Mouse (Mus musculus) limb, embryonic 11.5 days (tissue): ENCODE measurements at regions not wholly inside any gene's neighbourhood (a gene's known extent, or its start where the extent isn't known, plus 50 kb on each side); places are given as distances from the start of the nearest gene placed in this dataset.
A peak's percentile ranks its signal among the peaks of the same experiment; 100 is the strongest.
"Not testable (repeated sequence)": the region's sequence is repeated elsewhere in the genome, so short reads cannot be mapped to it uniquely, and the experiment has no call there.

Experiments used
- ATAC-seq: fragments of 200-750 bp; cut with Nextera tagmentation; 2 replicates; pipeline ENCODE4 v1.8.0; 2017; ENCODE audit warnings: low read depth; ENCODE audit not compliant: insufficient number of reproducible peaks, low FRiP score, low TSS enrichment
- DNase-seq: peaks from one replicate; pipeline ENCODE4 v3.0.0-alpha.2; 2015; ENCODE audit warnings: low spot score
- H3K27ac ChIP-seq: fragments of 300-500 bp; sonication (generic); replicated peaks from 2 replicates; pipeline ENCODE4 v1.5.1; 2014; ENCODE audit warnings: low read depth, mild to moderate bottlenecking, low read length
- H3K27me3 ChIP-seq: fragments of 300-500 bp; sonication (generic); 2 replicates; pipeline ENCODE4 v1.6.1; 2014; ENCODE audit warnings: mild to moderate bottlenecking, low read length, mixed read lengths; ENCODE audit not compliant: control insufficient read depth, insufficient read depth
- H3K36me3 ChIP-seq: fragments of 300-500 bp; sonication (generic); 2 replicates; pipeline ENCODE4 v1.6.1; 2014; ENCODE audit warnings: mild to moderate bottlenecking, low read length, moderate library complexity, mixed read lengths; ENCODE audit not compliant: control insufficient read depth, insufficient read depth
- H3K4me1 ChIP-seq: fragments of 300-500 bp; sonication (generic); 2 replicates; pipeline ENCODE4 v1.6.1; 2014; ENCODE audit warnings: low read length, mixed read lengths; ENCODE audit not compliant: control insufficient read depth, insufficient read depth
- H3K4me2 ChIP-seq: fragments of 300-500 bp; sonication (generic); 2 replicates; pipeline ENCODE4 v1.6.1; 2014; ENCODE audit warnings: low read depth, mild to moderate bottlenecking, moderate library complexity; ENCODE audit not compliant: severe bottlenecking
- H3K4me3 ChIP-seq: fragments of 300-500 bp; sonication (generic); 2 replicates; pipeline ENCODE4 v1.5.1; 2014; ENCODE audit warnings: low read depth, low read length
- H3K9ac ChIP-seq: fragments of 300-500 bp; sonication (generic); 2 replicates; pipeline ENCODE4 v1.6.1; 2014; ENCODE audit warnings: mild to moderate bottlenecking, low read length
- H3K9me3 ChIP-seq: fragments of 300-500 bp; sonication (generic); 2 replicates; pipeline ENCODE4 v1.6.1; 2016; ENCODE audit warnings: low read length; ENCODE audit not compliant: control insufficient read depth
- WGBS: fragments of 180-500 bp; shearing (Covaris S2); extraction: QIAGEN DNeasy Blood & Tissue Kit; methylation state at CpG from one replicate; pipeline ENCODE4 v1.1.7; 2014; 5-methylcytosine and 5-hydroxymethylcytosine counted together

- not testable (repeated sequence) for H3K4me2 ChIP-seq, H3K4me3 ChIP-seq, ATAC-seq, H3K27ac ChIP-seq, H3K36me3 ChIP-seq, DNase-seq, H3K4me1 ChIP-seq, H3K27me3 ChIP-seq, H3K9ac ChIP-seq
- peaks cover 12% of the 10 kb centered on the region; the same call in 1 of the 2 replicates for H3K9me3 ChIP-seq
- WGBS: 81% methylated on average over 6 of the region's 6 CpGs
Observed at GRCm38 (mm10) chr4:146727119-146727518, 116.4 kb downstream of the Zfp993 start.

GRCm38 (mm10) chr4:146739775-146740174 is 129.0 kb downstream of the Zfp993 start:
- not testable (repeated sequence) for H3K4me2 ChIP-seq, H3K9ac ChIP-seq, H3K27me3 ChIP-seq, H3K36me3 ChIP-seq, ATAC-seq, H3K27ac ChIP-seq, H3K9me3 ChIP-seq, H3K4me1 ChIP-seq, H3K4me3 ChIP-seq
- DNase-seq: peak; percentile 18
- WGBS: 92% methylated on average over 2 of the region's 2 CpGs

DNA sequence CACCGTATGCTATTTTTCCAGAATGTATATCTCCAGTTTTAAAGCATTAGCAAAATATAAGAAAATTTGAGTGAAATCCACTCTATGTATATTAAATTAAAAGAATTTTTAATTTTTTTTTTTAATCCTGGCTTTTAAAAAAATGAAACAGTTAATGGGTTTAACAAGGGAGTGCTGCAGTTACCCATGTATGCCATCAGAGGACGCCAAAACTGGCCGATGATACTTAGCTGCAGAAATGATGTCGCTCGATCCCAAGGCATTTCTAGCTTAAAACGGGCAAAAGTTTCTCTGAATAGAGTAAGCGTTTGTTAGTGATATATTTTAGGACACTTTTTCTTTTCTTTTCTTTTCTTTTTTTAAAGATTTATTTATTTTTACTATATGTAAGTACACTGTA is 129.9 kb downstream of the Zfp993 start:
- not testable (repeated sequence) for H3K4me2 ChIP-seq, H3K4me1 ChIP-seq, H3K27me3 ChIP-seq, H3K9me3 ChIP-seq, H3K27ac ChIP-seq, DNase-seq, H3K36me3 ChIP-seq, H3K4me3 ChIP-seq, H3K9ac ChIP-seq, ATAC-seq
- WGBS: 86% methylated on average over 7 of the region's 7 CpGs

DNA sequence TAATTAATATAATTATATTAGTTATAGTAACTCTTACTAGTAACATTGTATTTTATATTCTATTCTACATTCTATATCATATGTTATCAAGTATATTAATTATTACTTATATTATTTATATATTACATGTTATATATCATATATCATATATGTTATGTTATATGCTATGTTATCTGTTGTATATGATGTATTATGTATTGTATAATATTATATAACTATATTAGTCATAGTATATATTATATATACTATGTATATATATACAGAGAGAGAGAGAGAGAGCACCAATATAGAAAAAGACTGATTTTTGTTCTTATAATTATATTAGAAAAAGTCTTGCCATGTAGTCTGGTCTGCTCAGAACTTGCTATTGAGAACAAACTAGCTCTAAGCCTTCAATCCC is 133.0 kb downstream of the Zfp993 start:
- DNase-seq, H3K4me2 ChIP-seq, H3K4me1 ChIP-seq, H3K9me3 ChIP-seq, H3K9ac ChIP-seq, H3K36me3 ChIP-seq, H3K27ac ChIP-seq, H3K27me3 ChIP-seq, H3K4me3 ChIP-seq: not testable (repeated sequence)
- ATAC-seq: peak; percentile 78; the same call in 1 of the 2 replicates
